Mouse (Mus musculus) megakaryocyte, embryonic 14.5 days (primary cell): ENCODE data around the gene Map3k20.

ENCODE experiments used
- FLI1 ChIP-seq: IDR thresholded peaks from 2 replicates; pipeline ENCODE4 v1.6.1; 2012; ENCODE audit warnings: low read length, inconsistent platforms, mixed read lengths
- GATA1 ChIP-seq: IDR thresholded peaks from 3 replicates; pipeline ENCODE4 v1.6.1; 2012; ENCODE audit warnings: mixed read lengths, low read length, inconsistent platforms, borderline replicate concordance

DNA sequence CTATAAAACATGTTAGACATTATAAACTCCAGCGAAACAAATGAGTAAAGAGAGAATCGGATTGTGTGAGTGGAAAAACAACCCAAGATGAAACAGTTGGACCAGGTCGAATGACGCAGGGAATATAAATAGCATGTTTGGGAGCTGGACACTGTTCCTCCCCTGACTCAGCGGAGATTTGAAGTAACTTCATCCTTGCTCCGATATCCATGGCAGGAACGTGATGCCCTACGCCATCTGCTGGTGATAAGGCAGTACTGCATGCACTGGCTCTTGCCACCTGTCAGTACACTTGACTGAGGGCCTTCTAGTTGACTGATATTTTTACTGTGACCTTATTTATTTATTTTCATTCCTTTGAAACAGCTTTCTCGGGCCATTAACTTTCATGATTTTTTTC is 104.5 kb downstream of the Map3k20 start:
- no peak for TF ChIP-seq GATA1
- TF ChIP-seq FLI1 = no peak
